Mouse (Mus musculus): Measurements from ENCODE around the gene Wee1. TPM values are rescaled to one million over a fixed set of nuclear protein-coding genes. Genes with fewer than 3 reads are reported as not detected.
"Not testable (repeated sequence)": the region's sequence is repeated elsewhere in the genome, so short reads cannot be mapped to it uniquely, and the experiment has no call there.

Wee1 gene
- polyA plus RNA-seq, 1 experiment from 2014 or later, result 31.4 TPM

GRCm38 (mm10) chr7:110128566-110128965 lies 6.7 kb downstream of the Wee1 start:
- ATAC-seq (ENCODE audit: low FRiP score, low read depth), result no peak
- peaks cover 53% of the 10 kb centered on the region for H3K36me3 ChIP-seq
- no peak overlapping the region for H3K4me2 ChIP-seq (replicated peaks)
- no peaks in the 10 kb centered on the region for H3K9me3 ChIP-seq
- H3K4me3 ChIP-seq, result no peak overlapping the region
- H3K9ac ChIP-seq (replicated peaks), result no peak overlapping the region
- no peaks in the 10 kb centered on the region for H3K27me3 ChIP-seq
- 92% methylated on average over 2 of the region's 2 CpGs for WGBS
- H3K27ac ChIP-seq (replicated peaks), result no peak overlapping the region
- H3K4me1 ChIP-seq, result peaks cover 12% of the 10 kb centered on the region

- not testable (repeated sequence) for H3K4me2 ChIP-seq (replicated peaks); H3K9ac ChIP-seq (replicated peaks); H3K9me3 ChIP-seq; H3K27me3 ChIP-seq; ATAC-seq (ENCODE audit: low FRiP score, low read depth); H3K27ac ChIP-seq (replicated peaks); H3K4me3 ChIP-seq; H3K4me1 ChIP-seq
- WGBS, result 87% methylated on average over 2 of the region's 2 CpGs
- H3K36me3 ChIP-seq, result peaks cover 74% of the 10 kb centered on the region
Observed at GRCm38 (mm10) chr7:110132272-110132671, 10.4 kb downstream of the Wee1 start.

GRCm38 (mm10) chr7:110133988-110134387 lies 12.1 kb downstream of the Wee1 start:
- Histone ChIP-seq H3K27ac (replicated peaks) (no peak overlapping the region), H3K27me3 (no peaks in the 10 kb centered on the region), H3K36me3 (peaks cover 74% of the 10 kb centered on the region), H3K4me3 (no peak overlapping the region), H3K4me2 (replicated peaks) (no peak overlapping the region), H3K9me3 (no peaks in the 10 kb centered on the region), H3K9ac (replicated peaks) (no peak overlapping the region), H3K4me1 (no peaks in the 10 kb centered on the region)
- no peak for ATAC-seq (ENCODE audit: low FRiP score, low read depth)
- 83% methylated on average over 5 of the region's 5 CpGs for WGBS

- no peaks in the 10 kb centered on the region for H3K9me3 ChIP-seq
- 90% methylated on average over 2 of the region's 2 CpGs for WGBS
- H3K27ac ChIP-seq (replicated peaks), result no peak overlapping the region
- H3K4me1 ChIP-seq, result no peaks in the 10 kb centered on the region
- no peaks in the 10 kb centered on the region for H3K27me3 ChIP-seq
- peaks cover 90% of the 10 kb centered on the region for H3K36me3 ChIP-seq
- ATAC-seq (ENCODE audit: low FRiP score, low read depth), result no peak
- no peak overlapping the region for H3K4me3 ChIP-seq
- H3K9ac ChIP-seq (replicated peaks), result no peak overlapping the region
- no peak overlapping the region for H3K4me2 ChIP-seq (replicated peaks)
Observed at GRCm38 (mm10) chr7:110138538-110138937, 16.7 kb downstream of the Wee1 start.

- WGBS, result 97% methylated on average over 1 of the region's 1 CpGs
- H3K4me3 ChIP-seq, result no peak overlapping the region
- no peak overlapping the region for H3K9ac ChIP-seq (replicated peaks)
- no peak for ATAC-seq (ENCODE audit: low FRiP score, low read depth)
- H3K27ac ChIP-seq (replicated peaks), result no peak overlapping the region
- no peaks in the 10 kb centered on the region for H3K9me3 ChIP-seq
- no peaks in the 10 kb centered on the region for H3K4me1 ChIP-seq
- peaks cover 50% of the 10 kb centered on the region for H3K36me3 ChIP-seq
- H3K4me2 ChIP-seq (replicated peaks), result no peak overlapping the region
- H3K27me3 ChIP-seq, result no peaks in the 10 kb centered on the region
Observed at GRCm38 (mm10) chr7:110143863-110144262, 22.0 kb downstream of the Wee1 start.

GRCm38 (mm10) chr7:110152891-110153290 lies 31.0 kb downstream of the Wee1 start:
- Histone ChIP-seq H3K36me3 (no peaks in the 10 kb centered on the region), H3K4me3 (no peak overlapping the region), H3K27me3 (no peaks in the 10 kb centered on the region), H3K9ac (replicated peaks) (no peak overlapping the region), H3K9me3 (no peaks in the 10 kb centered on the region), H3K4me1 (no peaks in the 10 kb centered on the region), H3K4me2 (replicated peaks) (no peak overlapping the region), H3K27ac (replicated peaks) (no peak overlapping the region)
- ATAC-seq (ENCODE audit: low FRiP score, low read depth), result no peak
- 92% methylated on average over 5 of the region's 5 CpGs for WGBS

GRCm38 (mm10) chr7:110156712-110157260 lies 34.9 kb downstream of the Wee1 start:
- Histone ChIP-seq H3K9me3 (no peaks in the 10 kb centered on the region), H3K4me2 (replicated peaks) (no peak overlapping the region), H3K4me1 (no peaks in the 10 kb centered on the region), H3K4me3 (no peak overlapping the region), H3K27me3 (no peaks in the 10 kb centered on the region), H3K36me3 (no peaks in the 10 kb centered on the region), H3K27ac (replicated peaks) (no peak overlapping the region), H3K9ac (replicated peaks) (no peak overlapping the region)
- WGBS, result 77% methylated on average over 4 of the region's 4 CpGs
- no peak for ATAC-seq (ENCODE audit: low FRiP score, low read depth)

GRCm38 (mm10) chr7:110157261-110157910 lies 35.5 kb downstream of the Wee1 start:
- ATAC-seq (ENCODE audit: low FRiP score, low read depth), result no peak

GRCm38 (mm10) chr7:110158073-110158472 lies 36.2 kb downstream of the Wee1 start:
- no peak overlapping the region for H3K27ac ChIP-seq (replicated peaks)
- 78% methylated on average over 3 of the region's 3 CpGs for WGBS
- H3K4me3 ChIP-seq, result no peak overlapping the region
- no peaks in the 10 kb centered on the region for H3K27me3 ChIP-seq
- no peaks in the 10 kb centered on the region for H3K4me1 ChIP-seq
- no peaks in the 10 kb centered on the region for H3K9me3 ChIP-seq
- no peak overlapping the region for H3K4me2 ChIP-seq (replicated peaks)
- no peak for ATAC-seq (ENCODE audit: low FRiP score, low read depth)
- no peaks in the 10 kb centered on the region for H3K36me3 ChIP-seq
- H3K9ac ChIP-seq (replicated peaks), result no peak overlapping the region

More at GRCm38 (mm10) chr7:110157261-110157910, 35.5 kb downstream of the Wee1 start:
- Histone ChIP-seq H3K4me3 (no peak overlapping the region), H3K9ac (replicated peaks) (no peak overlapping the region), H3K27me3 (no peaks in the 10 kb centered on the region), H3K4me2 (replicated peaks) (no peak overlapping the region), H3K9me3 (no peaks in the 10 kb centered on the region), H3K27ac (replicated peaks) (no peak overlapping the region), H3K4me1 (no peaks in the 10 kb centered on the region), H3K36me3 (no peaks in the 10 kb centered on the region)
- WGBS, result 76% methylated on average over 7 of the region's 7 CpGs

- not testable (repeated sequence) for H3K4me1 ChIP-seq; H3K27ac ChIP-seq (replicated peaks); H3K27me3 ChIP-seq; H3K9me3 ChIP-seq; H3K36me3 ChIP-seq; H3K4me2 ChIP-seq (replicated peaks); ATAC-seq (ENCODE audit: low FRiP score, low read depth); H3K9ac ChIP-seq (replicated peaks); H3K4me3 ChIP-seq
Observed at GRCm38 (mm10) chr7:110160109-110160508, 38.3 kb downstream of the Wee1 start.

- H3K27me3 ChIP-seq, result no peaks in the 10 kb centered on the region
- no peak overlapping the region for H3K4me2 ChIP-seq (replicated peaks)
- ATAC-seq (ENCODE audit: low FRiP score, low read depth), result no peak
- H3K4me1 ChIP-seq, result peaks cover 9% of the 10 kb centered on the region
- H3K4me3 ChIP-seq, result no peak overlapping the region
- H3K9me3 ChIP-seq, result no peaks in the 10 kb centered on the region
- no peaks in the 10 kb centered on the region for H3K36me3 ChIP-seq
- no peak overlapping the region for H3K27ac ChIP-seq (replicated peaks)
- H3K9ac ChIP-seq (replicated peaks), result no peak overlapping the region
Observed at GRCm38 (mm10) chr7:110160601-110161000, 38.8 kb downstream of the Wee1 start.

- no peak for ATAC-seq (ENCODE audit: low FRiP score, low read depth)
- Histone ChIP-seq H3K4me1 (peaks cover 9% of the 10 kb centered on the region), H3K27me3 (no peaks in the 10 kb centered on the region), H3K4me2 (replicated peaks) (no peak overlapping the region), H3K36me3 (no peaks in the 10 kb centered on the region), H3K9me3 (no peaks in the 10 kb centered on the region), H3K4me3 (no peak overlapping the region), H3K9ac (replicated peaks) (no peak overlapping the region), H3K27ac (replicated peaks) (no peak overlapping the region)
- 88% methylated on average over 6 of the region's 6 CpGs for WGBS
Observed at GRCm38 (mm10) chr7:110163024-110163423, 41.2 kb downstream of the Wee1 start.

Measured in midbrain, embryonic 12.5 days (tissue).